9 mouse cellular contexts compared by ENCODE assay signal in the genomic region with DNA sequence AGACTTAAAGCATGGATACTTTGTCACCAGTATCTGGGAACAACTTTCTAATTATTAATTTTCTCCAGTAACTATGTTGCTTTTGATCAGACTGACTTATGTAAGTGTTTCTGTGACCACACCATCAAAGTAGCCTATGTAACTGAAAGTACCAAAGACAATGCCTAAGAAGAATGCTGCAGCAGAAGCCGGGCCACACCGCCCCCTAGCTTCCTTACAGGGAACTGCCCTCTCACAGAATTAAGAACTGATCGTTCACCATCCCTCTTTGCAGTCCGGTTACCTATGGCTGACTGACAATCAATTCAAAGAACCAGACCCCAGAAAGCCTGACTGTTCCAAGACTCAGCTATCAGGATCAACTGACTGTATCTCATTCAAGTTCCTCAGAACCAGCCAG.
DNase-seq lines count a peak whose midpoint lies in the region; ATAC-seq and TF ChIP-seq lines count a peak whose summit lies in the region.
"Had no signal": no experiment of that assay in that cellular context is flagged by ENCODE, and none has a peak within 500 bp of the region (broad histone marks: within the 10 kb centered on the region; RNA-seq: fewer than 3 reads in every experiment).

No protein-coding gene starts in this region.

- no peak overlapping the region for H3K4me3 ChIP-seq in forebrain, embryonic 10.5 days
- no peak overlapping the region for H3K4me3 ChIP-seq in forebrain, embryonic 13.5 days
- no peak overlapping the region for H3K4me3 ChIP-seq in neural tube, embryonic 15.5 days (replicated peaks)
- H3K4me3 ChIP-seq in lung, postnatal 0 days (ENCODE audit: low read depth, low read length), result no peak overlapping the region
- H3K4me3 ChIP-seq: megakaryocyte, embryonic 14.5 days had no signal

- DNase-seq in forebrain, embryonic 10.5 days (ENCODE audit: extremely low spot score, low spot score), result peak; percentile 17
- peak; percentile 24 for DNase-seq in neural tube, embryonic 10.5 days (ENCODE audit: extremely low spot score, low spot score)
- peak; percentile 9 for DNase-seq in cerebellum, adult 11-12 months
- DNase-seq in heart, postnatal 4 days, result peak; percentile 50
- peak; percentile 31 for DNase-seq in lung, postnatal 0 days (ENCODE audit: low spot score)
- peak; percentile 6 for DNase-seq in thymus, postnatal 14 days

- H3K9me3 ChIP-seq in forebrain, embryonic 10.5 days, result 0 out of 2 replicates have a peak, but pooled peaks cover 5% of the 10 kb centered on the region
- 0 out of 2 replicates have a peak, but pooled peaks cover 8% of the 10 kb centered on the region for H3K9me3 ChIP-seq in forebrain, embryonic 13.5 days (replicated peaks)
- H3K9me3 ChIP-seq in neural tube, embryonic 15.5 days (replicated peaks), result no peaks in the 10 kb centered on the region
- H3K9me3 ChIP-seq in lung, postnatal 0 days (ENCODE audit: low read length), result no peaks in the 10 kb centered on the region

- no peak overlapping the region for H3K27ac ChIP-seq in forebrain, embryonic 10.5 days
- H3K27ac ChIP-seq in forebrain, embryonic 13.5 days, result no peak overlapping the region
- H3K27ac ChIP-seq in neural tube, embryonic 15.5 days (replicated peaks), result no peak overlapping the region
- no peak overlapping the region for H3K27ac ChIP-seq in lung, postnatal 0 days (ENCODE audit: low read length)

- no peaks in the 10 kb centered on the region for H3K27me3 ChIP-seq in forebrain, embryonic 10.5 days (ENCODE audit: poor library complexity, severe bottlenecking)
- H3K27me3 ChIP-seq in forebrain, embryonic 13.5 days, result no peaks in the 10 kb centered on the region
- no peaks in the 10 kb centered on the region for H3K27me3 ChIP-seq in neural tube, embryonic 15.5 days (replicated peaks)
- H3K27me3 ChIP-seq in lung, postnatal 0 days (replicated peaks; ENCODE audit: insufficient read depth, low read length), result no peaks in the 10 kb centered on the region
- H3K27me3 ChIP-seq: megakaryocyte, embryonic 14.5 days had no signal

- no peak overlapping the region for H3K4me2 ChIP-seq in forebrain, embryonic 13.5 days
- H3K4me2 ChIP-seq in neural tube, embryonic 15.5 days, result no peak overlapping the region
- no peak overlapping the region for H3K4me2 ChIP-seq in lung, postnatal 0 days (replicated peaks; ENCODE audit: low read depth, low read length)

- TF ChIP-seq EP300 in lung, postnatal 0 days (IDR thresholded peaks at IDR 0.05), result no peak

- peak; percentile 77 for TF ChIP-seq CTCF in lung, postnatal 0 days (IDR thresholded peaks at IDR 0.05)

- H3K36me3 ChIP-seq in forebrain, embryonic 10.5 days (replicated peaks), result no peaks in the 10 kb centered on the region
- no peaks in the 10 kb centered on the region for H3K36me3 ChIP-seq in forebrain, embryonic 13.5 days (ENCODE audit: poor library complexity, severe bottlenecking)
- H3K36me3 ChIP-seq in neural tube, embryonic 15.5 days, result no peaks in the 10 kb centered on the region
- H3K36me3 ChIP-seq in lung, postnatal 0 days (ENCODE audit: insufficient read depth, low read length), result no peaks in the 10 kb centered on the region

- H3K9ac ChIP-seq in forebrain, embryonic 13.5 days, result no peak overlapping the region
- H3K9ac ChIP-seq in neural tube, embryonic 15.5 days (replicated peaks), result no peak overlapping the region
- no peak overlapping the region for H3K9ac ChIP-seq in lung, postnatal 0 days (replicated peaks; ENCODE audit: low read depth)

- no peak for ATAC-seq in forebrain, embryonic 13.5 days
- no peak for ATAC-seq in neural tube, embryonic 15.5 days (ENCODE audit: low FRiP score)
- ATAC-seq in lung, postnatal 0 days, result no peak

- 57% methylated on average over 4 of the region's 4 CpGs for WGBS in forebrain, embryonic 10.5 days
- 38% methylated on average over 4 of the region's 4 CpGs for WGBS in forebrain, embryonic 13.5 days
- 46% methylated on average over 4 of the region's 4 CpGs for WGBS in neural tube, embryonic 15.5 days
- WGBS in lung, postnatal 0 days, result 32% methylated on average over 4 of the region's 4 CpGs

- H3K4me1 ChIP-seq in forebrain, embryonic 10.5 days, result peaks cover 4% of the 10 kb centered on the region; the same call in 1 of the 2 replicates
- peaks cover 9% of the 10 kb centered on the region for H3K4me1 ChIP-seq in forebrain, embryonic 13.5 days
- peaks cover 10% of the 10 kb centered on the region; the same call in 1 of the 2 replicates for H3K4me1 ChIP-seq in neural tube, embryonic 15.5 days
- no peaks in the 10 kb centered on the region for H3K4me1 ChIP-seq in lung, postnatal 0 days (ENCODE audit: insufficient read depth, low read depth, low read length)
- H3K4me1 ChIP-seq: megakaryocyte, embryonic 14.5 days had no signal
